Mouse (Mus musculus): Measurements from ENCODE around the gene Terf2.

GRCm38 (mm10) chr8:107086018-107086417, 10.3 kb downstream of the Terf2 start:
- TF ChIP-seq GATA1 (IDR thresholded peaks at IDR 0.05; ENCODE audit: low read depth, low read length) (no peak), NRF1 (IDR thresholded peaks at IDR 0.05; ENCODE audit: insufficient read depth, low read depth, low read length, poor library complexity, severe bottlenecking) (no peak), CTCF (IDR thresholded peaks at IDR 0.05 in 2 of 3, conservative IDR thresholded peaks at IDR 0.05 in 1 of 3; ENCODE audit: control insufficient read depth in 1 of 3, insufficient read depth in 1 of 3, low read depth in 2 of 3, low read length in 3 of 3, poor library complexity in 1 of 3, severe bottlenecking in 1 of 3) (no peak), BHLHE40 (IDR thresholded peaks at IDR 0.05; ENCODE audit: borderline replicate concordance, low read depth, low read length) (no peak), POLR2A (IDR thresholded peaks at IDR 0.05; ENCODE audit: control insufficient read depth in 1 of 2, insufficient read depth in 1 of 2, low read depth in 1 of 2, low read length in 2 of 2, poor library complexity in 1 of 2) (no peak), MXI1 (IDR thresholded peaks at IDR 0.05; ENCODE audit: low read depth, low read length) (no peak)

Measured in MEL (cell line).